Mouse (Mus musculus) CH12.LX (cell line): Measurements from ENCODE around the gene Ankrd10.

ENCODE experiments used
- CHD1 ChIP-seq: IDR thresholded peaks from 2 replicates; pipeline ENCODE4 v1.6.1; 2012; ENCODE audit warnings: low read depth, low read length, improper control_type of control experiment, inconsistent platforms
- CTCF ChIP-seq, 2 experiments: IDR thresholded peaks in 1 of 2; conservative IDR thresholded peaks in 1 of 2; 2 replicates each; pipeline ENCODE4 v1.5.1; 2011 to 2012; ENCODE audit warnings: low read depth in 2 of 2, low read length in 2 of 2, improper control_type of control experiment in 1 of 2, inconsistent platforms in 1 of 2, mild to moderate bottlenecking in 1 of 2, moderate library complexity in 1 of 2
- HCFC1 ChIP-seq: IDR thresholded peaks from 2 replicates; pipeline ENCODE4 v1.6.1; 2012; ENCODE audit warnings: low read depth, mild to moderate bottlenecking, inconsistent platforms, low read length, improper control_type of control experiment
- KAT2A ChIP-seq: IDR thresholded peaks from 2 replicates; pipeline ENCODE4 v1.6.1; 2012; ENCODE audit warnings: low read length, improper control_type of control experiment, inconsistent platforms; ENCODE audit not compliant: insufficient replicate concordance
- MXI1 ChIP-seq: IDR thresholded peaks from 2 replicates; pipeline ENCODE4 v1.6.1; 2011; ENCODE audit warnings: mild to moderate bottlenecking, low read depth, low read length, improper control_type of control experiment
- POLR2A ChIP-seq: IDR thresholded peaks from 2 replicates; pipeline ENCODE4 v1.6.1; 2011; ENCODE audit warnings: low read depth, mild to moderate bottlenecking, improper control_type of control experiment, low read length
- POLR2AphosphoS2 ChIP-seq: IDR thresholded peaks from 2 replicates; pipeline ENCODE4 v1.6.1; 2011; ENCODE audit warnings: low read depth, low read length, improper control_type of control experiment
- SMC3 ChIP-seq: IDR thresholded peaks from 2 replicates; pipeline ENCODE4 v1.6.1; 2011; ENCODE audit warnings: low read depth, low read length, improper control_type of control experiment
- USF1 ChIP-seq: IDR thresholded peaks from 2 replicates; pipeline ENCODE4 v1.6.1; 2014; ENCODE audit warnings: low read depth, mild to moderate bottlenecking, inconsistent platforms, low read length, improper control_type of control experiment
- ZC3H11A ChIP-seq: IDR thresholded peaks from 2 replicates; pipeline ENCODE4 v1.6.1; 2012; ENCODE audit warnings: low read depth, mild to moderate bottlenecking, inconsistent platforms, low read length, improper control_type of control experiment

DNA sequence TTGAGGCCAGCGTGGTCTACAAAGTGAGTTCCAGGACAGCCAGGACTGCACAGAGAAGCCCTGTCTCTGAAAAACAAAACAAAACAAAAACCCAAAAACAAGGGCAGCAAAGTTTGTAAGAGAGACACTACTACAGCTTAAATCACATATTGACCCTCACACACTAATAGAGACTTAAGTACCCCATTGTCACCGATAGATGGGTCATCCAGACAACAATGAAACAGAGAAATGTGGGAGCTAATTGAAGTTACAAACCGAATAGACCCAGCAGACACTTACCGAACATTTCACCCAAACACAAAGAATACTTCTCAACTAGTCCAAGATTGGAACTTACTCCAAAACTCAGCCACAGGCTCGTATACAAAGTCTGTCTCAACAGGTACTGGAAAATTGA lies 14.5 kb upstream of the Ankrd10 start:
- no peak for TF ChIP-seq HCFC1
- TF ChIP-seq MXI1, result no peak
- TF ChIP-seq KAT2A, result no peak
- no peak for TF ChIP-seq ZC3H11A
- TF ChIP-seq POLR2AphosphoS2, result no peak
- TF ChIP-seq CTCF (conservative IDR thresholded peaks at IDR 0.05 in 1 of 2, IDR thresholded peaks at IDR 0.05 in 1 of 2; ENCODE audit: low read depth in 2 of 2, low read length in 2 of 2), result no peak
- no peak for TF ChIP-seq POLR2A
- TF ChIP-seq USF1, result no peak
- no peak for TF ChIP-seq CHD1
- TF ChIP-seq SMC3, result no peak
